Mouse (Mus musculus): ENCODE data around the gene Pcyt2. TPM values are rescaled to one million over a fixed set of nuclear protein-coding genes. Genes with fewer than 3 reads are reported as not detected.
A peak's percentile ranks its signal among the peaks of the same experiment; 100 is the strongest.

Gene Pcyt2
- polyA plus RNA-seq, 1 experiment = 238 TPM

- peak overlapping the region; percentile 97 for H3K4me3 ChIP-seq (replicated peaks; ENCODE audit: extremely low read depth, low read depth, low read length)
- H3K4me1 ChIP-seq (ENCODE audit: control insufficient read depth, insufficient read depth, low read length) = peaks cover 9% of the 10 kb centered on the region
- under 1% methylated on average over 24 of the region's 24 CpGs for WGBS
- DNase-seq = no peak
- no peak for TF ChIP-seq CTCF (IDR thresholded peaks at IDR 0.05; ENCODE audit: insufficient read depth, low read length)
- no peak for TF ChIP-seq POLR2A (IDR thresholded peaks at IDR 0.05; ENCODE audit: borderline replicate concordance, extremely low read depth, low read depth, low read length)
These were observed 45.4 kb downstream of the Pcyt2 start for GRCm38 (mm10) chr11:120572417-120572751.

GRCm38 (mm10) chr11:120571754-120572416 lies 45.9 kb downstream of the Pcyt2 start:
- H3K4me1 ChIP-seq (ENCODE audit: control insufficient read depth, insufficient read depth, low read length) = peaks cover 9% of the 10 kb centered on the region
- 6% methylated on average over 11 of the region's 11 CpGs for WGBS

GRCm38 (mm10) chr11:120571122-120571521 lies 46.6 kb downstream of the Pcyt2 start:
- 45% methylated on average over 3 of the region's 3 CpGs for WGBS
- no peak for DNase-seq
- Histone ChIP-seq H3K4me3 (replicated peaks; ENCODE audit: extremely low read depth, low read depth, low read length) (no peak overlapping the region), H3K4me1 (ENCODE audit: control insufficient read depth, insufficient read depth, low read length) (peaks cover 9% of the 10 kb centered on the region)
- TF ChIP-seq POLR2A (IDR thresholded peaks at IDR 0.05; ENCODE audit: borderline replicate concordance, extremely low read depth, low read depth, low read length) (no peak), CTCF (IDR thresholded peaks at IDR 0.05; ENCODE audit: insufficient read depth, low read length) (no peak)

More at GRCm38 (mm10) chr11:120571754-120572416, 45.9 kb downstream of the Pcyt2 start:
- peak overlapping the region; percentile 97 for H3K4me3 ChIP-seq (replicated peaks; ENCODE audit: extremely low read depth, low read depth, low read length)
- TF ChIP-seq POLR2A (IDR thresholded peaks at IDR 0.05; ENCODE audit: borderline replicate concordance, extremely low read depth, low read depth, low read length) = no peak
- TF ChIP-seq CTCF (IDR thresholded peaks at IDR 0.05; ENCODE audit: insufficient read depth, low read length) = no peak
- no peak for DNase-seq

GRCm38 (mm10) chr11:120568324-120568723 lies 49.4 kb downstream of the Pcyt2 start:
- TF ChIP-seq POLR2A (IDR thresholded peaks at IDR 0.05; ENCODE audit: borderline replicate concordance, extremely low read depth, low read depth, low read length) (no peak), CTCF (IDR thresholded peaks at IDR 0.05; ENCODE audit: insufficient read depth, low read length) (no peak)
- 85% methylated on average over 6 of the region's 6 CpGs for WGBS
- no peak overlapping the region for H3K4me3 ChIP-seq (replicated peaks; ENCODE audit: extremely low read depth, low read depth, low read length)
- no peak for DNase-seq
- peaks cover 6% of the 10 kb centered on the region for H3K4me1 ChIP-seq (ENCODE audit: control insufficient read depth, insufficient read depth, low read length)

- TF ChIP-seq POLR2A (IDR thresholded peaks at IDR 0.05; ENCODE audit: borderline replicate concordance, extremely low read depth, low read depth, low read length) (no peak), CTCF (IDR thresholded peaks at IDR 0.05; ENCODE audit: insufficient read depth, low read length) (no peak)
- Histone ChIP-seq H3K4me3 (replicated peaks; ENCODE audit: extremely low read depth, low read depth, low read length) (no peak overlapping the region), H3K4me1 (ENCODE audit: control insufficient read depth, insufficient read depth, low read length) (no peaks in the 10 kb centered on the region)
- DNase-seq = no peak
- 81% methylated on average over 9 of the region's 9 CpGs for WGBS
These were observed 52.6 kb downstream of the Pcyt2 start for GRCm38 (mm10) chr11:120565114-120565513.

- TF ChIP-seq POLR2A (IDR thresholded peaks at IDR 0.05; ENCODE audit: borderline replicate concordance, extremely low read depth, low read depth, low read length) = no peak
- TF ChIP-seq CTCF (IDR thresholded peaks at IDR 0.05; ENCODE audit: insufficient read depth, low read length) = no peak
- no peaks in the 10 kb centered on the region for H3K4me1 ChIP-seq (ENCODE audit: control insufficient read depth, insufficient read depth, low read length)
- DNase-seq = no peak
- WGBS = 94% methylated on average over 13 of the region's 13 CpGs
- H3K4me3 ChIP-seq (replicated peaks; ENCODE audit: extremely low read depth, low read depth, low read length) = no peak overlapping the region
These were observed 54.8 kb downstream of the Pcyt2 start for GRCm38 (mm10) chr11:120562949-120563348.

- 90% methylated on average over 13 of the region's 13 CpGs for WGBS
- TF ChIP-seq CTCF (IDR thresholded peaks at IDR 0.05; ENCODE audit: insufficient read depth, low read length) (no peak), POLR2A (IDR thresholded peaks at IDR 0.05; ENCODE audit: borderline replicate concordance, extremely low read depth, low read depth, low read length) (no peak)
These were observed 56.6 kb downstream of the Pcyt2 start for GRCm38 (mm10) chr11:120560952-120561728.

More at GRCm38 (mm10) chr11:120560952-120561728, 56.6 kb downstream of the Pcyt2 start:
- no peak overlapping the region for H3K4me3 ChIP-seq (replicated peaks; ENCODE audit: extremely low read depth, low read depth, low read length)
- no peak for DNase-seq
- no peaks in the 10 kb centered on the region for H3K4me1 ChIP-seq (ENCODE audit: control insufficient read depth, insufficient read depth, low read length)

Other genes with a start within 250 kb of the Pcyt2 start
- 61.9 and 67.1 TPM in 2 replicates for gene Faap100, start 239.2 kb downstream of the Pcyt2 start, polyA plus RNA-seq (2012; rRNA removed)
- gene Nploc4, start 180.2 kb downstream of the Pcyt2 start, polyA plus RNA-seq (2012; rRNA removed) = 39.2 and 49.8 TPM in 2 replicates
- 0.06 TPM in 1 of 2 replicates, not detected in the other for gene Tspan10, start 175.3 kb downstream of the Pcyt2 start, polyA plus RNA-seq (2012; rRNA removed)
- 0.45 and 0.57 TPM in 2 replicates for gene Pde6g, start 164.4 kb downstream of the Pcyt2 start, polyA plus RNA-seq (2012; rRNA removed)
- 11.9 and 14.9 TPM in 2 replicates for gene Oxld1, start 159.9 kb downstream of the Pcyt2 start, polyA plus RNA-seq (2012; rRNA removed)
- gene Ccdc137, start 159.8 kb downstream of the Pcyt2 start, polyA plus RNA-seq (2012; rRNA removed) = 11.0 and 14.5 TPM in 2 replicates
- gene Arl16, start 150.3 kb downstream of the Pcyt2 start, polyA plus RNA-seq (2012; rRNA removed) = 15.6 and 17.3 TPM in 2 replicates
- 48.0 and 51.4 TPM in 2 replicates for gene Mrpl12, start 133.3 kb downstream of the Pcyt2 start, polyA plus RNA-seq (2012; rRNA removed)
- 157 and 174 TPM in 2 replicates for gene Slc25a10, start 126.1 kb downstream of the Pcyt2 start, polyA plus RNA-seq (2012; rRNA removed)
- gene Gcgr, start 87.2 kb downstream of the Pcyt2 start, polyA plus RNA-seq (2012; rRNA removed) = 0.86 and 1.0 TPM in 2 replicates
- gene Mcrip1, start 68.2 kb downstream of the Pcyt2 start, polyA plus RNA-seq (2012; rRNA removed) = 133 and 168 TPM in 2 replicates
- 3.3 TPM in 1 of 2 replicates, not detected in the other for gene Ppp1r27, start 66.8 kb downstream of the Pcyt2 start, polyA plus RNA-seq (2012; rRNA removed)
- 192 and 254 TPM in 2 replicates for gene P4hb, start 44.7 kb downstream of the Pcyt2 start, polyA plus RNA-seq (2012; rRNA removed)
- gene Arhgdia, start 36.3 kb downstream of the Pcyt2 start, polyA plus RNA-seq (2012; rRNA removed) = 890 and 923 TPM in 2 replicates
- gene Alyref, start 19.6 kb downstream of the Pcyt2 start, polyA plus RNA-seq (2012; rRNA removed) = 26.1 and 29.1 TPM in 2 replicates
- gene Anapc11, start 19.5 kb downstream of the Pcyt2 start, polyA plus RNA-seq (2012; rRNA removed) = 136 and 159 TPM in 2 replicates
- 2.5 and 3.0 TPM in 2 replicates for gene Npb, start 9.5 kb downstream of the Pcyt2 start, polyA plus RNA-seq (2012; rRNA removed)
- gene Sirt7, start 7.3 kb upstream of the Pcyt2 start, polyA plus RNA-seq (2012; rRNA removed) = 75.2 and 84.1 TPM in 2 replicates
- 41.5 and 51.3 TPM in 2 replicates for gene Mafg, start 15.7 kb upstream of the Pcyt2 start, polyA plus RNA-seq (2012; rRNA removed)
- gene Pycr1, start 25.8 kb upstream of the Pcyt2 start, polyA plus RNA-seq (2012; rRNA removed) = 4.1 and 4.5 TPM in 2 replicates
- 1.1 and 3.1 TPM in 2 replicates for gene Myadml2, start 30.2 kb upstream of the Pcyt2 start, polyA plus RNA-seq (2012; rRNA removed)
- gene Notum, start 43.2 kb upstream of the Pcyt2 start, polyA plus RNA-seq (2012; rRNA removed) = 15.5 and 20.6 TPM in 2 replicates
- gene Aspscr1, start 55.0 kb upstream of the Pcyt2 start, polyA plus RNA-seq (2012; rRNA removed) = 86.9 and 95.8 TPM in 2 replicates
- gene Cenpx, start 95.8 kb upstream of the Pcyt2 start, polyA plus RNA-seq (2012; rRNA removed) = 68.0 and 69.1 TPM in 2 replicates
- 35.6 and 40.1 TPM in 2 replicates for gene Lrrc45, start 96.0 kb upstream of the Pcyt2 start, polyA plus RNA-seq (2012; rRNA removed)
- 62.0 and 76.8 TPM in 2 replicates for gene Rac3, start 103.5 kb upstream of the Pcyt2 start, polyA plus RNA-seq (2012; rRNA removed)
- gene Dcxr, start 109.3 kb upstream of the Pcyt2 start, polyA plus RNA-seq (2012; rRNA removed) = 326 and 340 TPM in 2 replicates
- 13,780 and 14,250 TPM in 2 replicates for gene Cbr2, start 114.2 kb upstream of the Pcyt2 start, polyA plus RNA-seq (2012; rRNA removed)
- gene Hmga1b, start 144.9 kb upstream of the Pcyt2 start, polyA plus RNA-seq (2012; rRNA removed) = 0.24 and 1.6 TPM in 2 replicates
- gene Rfng, start 166.3 kb upstream of the Pcyt2 start, polyA plus RNA-seq (2012; rRNA removed) = 55.8 and 59.8 TPM in 2 replicates
- 116 and 141 TPM in 2 replicates for gene Gps1, start 166.3 kb upstream of the Pcyt2 start, polyA plus RNA-seq (2012; rRNA removed)
- gene Dus1l, start 178.5 kb upstream of the Pcyt2 start, polyA plus RNA-seq (2012; rRNA removed) = 32.0 and 35.4 TPM in 2 replicates
- 1,387 and 1,388 TPM in 2 replicates for gene Fasn, start 206.6 kb upstream of the Pcyt2 start, polyA plus RNA-seq (2012; rRNA removed)